Mouse (Mus musculus) midbrain, postnatal 0 days (tissue): ENCODE data around the gene Ak8. TPM values are rescaled to one million over a fixed set of nuclear protein-coding genes. Genes with fewer than 3 reads are reported as not detected.

Experiments
- ATAC-seq: fragments of 200-750 bp; cut with Nextera tagmentation; 2 replicates; pipeline ENCODE4 v1.8.0; 2017; ENCODE audit warnings: moderate number of reproducible peaks, mild to moderate bottlenecking, moderate TSS enrichment, moderate library complexity; ENCODE audit not compliant: low FRiP score
- DNase-seq: peaks from one replicate; pipeline ENCODE4 v3.0.0-alpha.2; 2015; ENCODE audit warnings: low spot score
- H3K27ac ChIP-seq: fragments of 300-500 bp; sonication (generic); 2 replicates; pipeline ENCODE4 v1.5.1; 2014; ENCODE audit warnings: low read depth, mild to moderate bottlenecking, low read length, mixed read lengths
- H3K27me3 ChIP-seq: fragments of 300-500 bp; sonication (generic); 2 replicates; pipeline ENCODE4 v1.6.1; 2014; ENCODE audit warnings: low read length, control low read depth, mixed read lengths; ENCODE audit not compliant: insufficient read depth
- H3K36me3 ChIP-seq: fragments of 300-500 bp; sonication (generic); 2 replicates; pipeline ENCODE4 v1.6.1; 2014; ENCODE audit warnings: low read length, control low read depth, mixed read lengths; ENCODE audit not compliant: insufficient read depth
- H3K4me1 ChIP-seq: fragments of 300-500 bp; sonication (generic); 2 replicates; pipeline ENCODE4 v1.6.1; 2014; ENCODE audit warnings: mild to moderate bottlenecking, control low read depth, antibody characterized with exemption, low read length, mixed read lengths; ENCODE audit not compliant: insufficient read depth
- H3K4me2 ChIP-seq: fragments of 300-500 bp; sonication (generic); 2 replicates; pipeline ENCODE4 v1.6.1; 2014; ENCODE audit warnings: low read depth, mild to moderate bottlenecking, low read length, mixed read lengths; ENCODE audit not compliant: poor library complexity, severe bottlenecking
- H3K4me3 ChIP-seq: fragments of 300-500 bp; sonication (generic); 2 replicates; pipeline ENCODE4 v1.5.1; 2014; ENCODE audit warnings: low read depth, mild to moderate bottlenecking, low read length, moderate library complexity
- H3K9ac ChIP-seq: fragments of 300-500 bp; sonication (generic); replicated peaks from 2 replicates; pipeline ENCODE4 v1.6.1; 2014; ENCODE audit warnings: mild to moderate bottlenecking, low read length, moderate library complexity, mixed read lengths; ENCODE audit not compliant: poor library complexity, severe bottlenecking
- H3K9me3 ChIP-seq: fragments of 300-500 bp; sonication (generic); 2 replicates; pipeline ENCODE4 v1.6.1; 2016; ENCODE audit warnings: low read length, control low read depth
- CTCF ChIP-seq: IDR thresholded peaks from 2 replicates; pipeline ENCODE4 v1.5.1; 2016; ENCODE audit warnings: antibody characterized with exemption, mild to moderate bottlenecking
- WGBS: fragments of 180-500 bp; shearing (Covaris S2); extraction: QIAGEN DNeasy Blood & Tissue Kit; methylation state at CpG from one replicate; pipeline ENCODE4 v1.1.7; 2014; 5-methylcytosine and 5-hydroxymethylcytosine counted together
- polyA plus RNA-seq: library from polyadenylated mRNA; unstranded; fragments of >200 nt; fragmentation: Nextera tagmentation; extraction: Ambion mirVana; gene quantifications from 2 replicates; pipeline ENCODE4 v1.2.1, GENCODE M21; 2015
- total RNA-seq: library from RNA; depleted of rRNA; stranded (reverse); fragments of >200 nt; gene quantifications from 2 replicates; pipeline ENCODE4 v1.2.3, GENCODE M21; 2014

Gene Ak8
- total and polyA plus RNA-seq, 2 experiments from 2014 or later, result 2.3 to 4.9 TPM

DNA sequence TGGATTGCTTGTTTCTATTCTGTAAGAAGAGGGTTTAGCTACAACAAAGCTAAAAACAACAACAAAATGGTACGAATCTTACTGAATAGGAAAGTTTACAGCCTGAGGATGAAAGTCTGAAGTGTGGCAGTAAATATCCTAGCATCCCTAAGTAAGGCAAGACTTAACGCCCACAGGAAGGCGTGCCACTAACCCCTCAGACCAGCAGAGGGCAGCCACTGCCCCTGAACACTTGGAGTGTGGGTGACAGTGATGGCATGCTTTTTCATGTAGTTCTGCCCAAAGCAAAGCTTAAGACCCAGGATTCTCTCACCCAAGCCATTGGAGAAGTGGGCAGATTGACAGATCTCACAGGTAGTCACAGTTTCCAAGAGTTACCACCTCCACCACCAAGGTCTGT, 11.5 kb upstream of the Ak8 start:
- no peak for ATAC-seq
- DNase-seq, result peak; percentile 67

DNA sequence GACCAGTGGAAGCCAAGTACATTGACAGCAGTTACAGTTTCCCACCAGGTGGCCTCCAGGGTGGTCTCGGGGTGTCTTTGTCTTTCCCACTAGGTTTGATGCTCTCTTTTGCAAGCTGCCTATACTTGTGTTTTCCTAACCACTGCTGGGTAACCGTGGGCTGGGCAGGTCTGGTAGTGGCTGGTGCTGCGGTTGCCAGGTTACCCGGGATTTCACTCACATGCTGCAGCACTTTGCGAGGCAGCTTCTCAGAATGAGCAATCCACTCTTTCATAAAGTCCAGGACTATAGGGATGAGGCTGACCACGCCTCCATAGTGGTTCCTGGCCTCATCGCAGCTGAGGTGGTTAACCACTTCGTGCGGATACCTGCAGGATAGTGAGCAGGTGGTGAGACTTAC, 7.3 kb upstream of the Ak8 start:
- no peaks in the 10 kb centered on the region for H3K9me3 ChIP-seq
- no peak overlapping the region for H3K27ac ChIP-seq
- DNase-seq (no peak), ATAC-seq (no peak)
- H3K27me3 ChIP-seq, result no peaks in the 10 kb centered on the region
- no peak for TF ChIP-seq CTCF
- H3K4me1 ChIP-seq, result no peaks in the 10 kb centered on the region
- peaks cover 15% of the 10 kb centered on the region for H3K36me3 ChIP-seq
- H3K4me2 ChIP-seq, result no peak overlapping the region
- H3K4me3 ChIP-seq, result no peak overlapping the region
- WGBS, result 66% methylated on average over 9 of the region's 9 CpGs
- no peak overlapping the region for H3K9ac ChIP-seq

More for the DNA sequence above, 11.5 kb upstream of the Ak8 start:
- no peaks in the 10 kb centered on the region for H3K4me1 ChIP-seq
- H3K9me3 ChIP-seq, result no peaks in the 10 kb centered on the region
- peaks cover 54% of the 10 kb centered on the region for H3K36me3 ChIP-seq
- 40% methylated on average over 3 of the region's 3 CpGs for WGBS
- H3K27ac ChIP-seq, result no peak overlapping the region
- H3K27me3 ChIP-seq, result no peaks in the 10 kb centered on the region
- H3K4me2 ChIP-seq, result no peak overlapping the region
- H3K9ac ChIP-seq, result no peak overlapping the region
- H3K4me3 ChIP-seq, result no peak overlapping the region
- TF ChIP-seq CTCF, result peak; percentile 88

DNA sequence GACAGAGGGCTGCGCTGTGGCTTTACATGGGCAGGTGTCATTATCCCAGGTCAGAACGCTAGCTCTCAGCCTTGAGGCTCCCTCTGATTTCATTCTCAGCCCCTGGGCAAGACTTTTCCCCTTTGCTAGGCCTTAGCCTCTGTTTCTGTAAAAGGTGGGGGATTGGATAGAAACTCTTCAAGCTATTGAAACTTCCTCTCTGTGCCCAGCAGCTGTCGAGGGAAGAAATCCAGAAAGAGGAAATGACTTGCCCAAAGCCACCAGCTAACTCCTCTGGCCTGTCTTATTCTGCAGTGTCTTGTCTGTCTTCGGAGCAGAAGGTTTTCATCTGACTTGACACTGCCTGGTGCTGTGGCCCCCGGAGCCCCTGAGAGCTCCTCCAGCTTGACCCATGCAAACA, 1.4 kb upstream of the Ak8 start:
- no peak for ATAC-seq
- no peaks in the 10 kb centered on the region for H3K9me3 ChIP-seq
- H3K4me2 ChIP-seq, result no peak overlapping the region
- no peaks in the 10 kb centered on the region for H3K36me3 ChIP-seq
- no peak overlapping the region for H3K27ac ChIP-seq
- peaks cover 6% of the 10 kb centered on the region; the same call in 1 of the 2 replicates for H3K4me1 ChIP-seq
- no peak for TF ChIP-seq CTCF
- DNase-seq, result no peak
- WGBS, result 56% methylated on average over 5 of the region's 5 CpGs
- H3K9ac ChIP-seq, result no peak overlapping the region
- H3K27me3 ChIP-seq, result no peaks in the 10 kb centered on the region
- no peak overlapping the region for H3K4me3 ChIP-seq

DNA sequence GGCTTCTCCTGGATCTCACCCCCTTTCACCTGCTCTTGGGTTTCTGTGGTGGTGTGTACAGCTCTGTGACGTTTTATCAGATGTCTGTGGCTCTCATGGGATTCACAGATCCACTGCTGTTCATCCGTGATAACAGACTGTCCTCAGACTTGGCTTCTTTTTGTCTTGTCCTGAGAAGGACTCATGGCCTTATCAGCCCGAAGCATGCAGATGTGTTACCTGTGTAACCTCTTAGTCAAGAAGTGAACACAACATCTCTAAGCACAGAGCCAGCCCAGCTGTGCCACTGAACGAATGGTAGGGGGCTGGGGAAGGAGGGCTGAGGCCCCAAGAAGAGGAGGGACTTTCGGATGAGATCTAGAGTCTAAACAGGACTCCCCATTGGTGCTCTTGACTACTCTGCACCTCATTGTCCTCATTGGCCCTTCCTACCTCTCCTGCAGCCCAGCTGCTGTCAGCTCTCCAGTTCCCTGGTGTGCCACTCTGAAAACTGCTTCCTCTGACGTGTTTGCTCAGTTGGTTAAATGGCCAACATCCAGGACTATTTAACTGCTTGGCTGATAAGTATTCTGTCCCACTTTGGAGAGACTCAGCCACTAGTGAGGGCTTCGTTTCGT, 1.8 kb downstream of the Ak8 start:
- Histone ChIP-seq H3K36me3 (no peaks in the 10 kb centered on the region), H3K4me1 (peaks cover 6% of the 10 kb centered on the region; the same call in 1 of the 2 replicates), H3K4me2 (no peak overlapping the region), H3K27ac (no peak overlapping the region), H3K4me3 (no peak overlapping the region), H3K27me3 (no peaks in the 10 kb centered on the region), H3K9me3 (no peaks in the 10 kb centered on the region), H3K9ac (no peak overlapping the region)
- WGBS, result 73% methylated on average over 8 of the region's 8 CpGs
- TF ChIP-seq CTCF, result no peak
- no peak for DNase-seq
- no peak for ATAC-seq

DNA sequence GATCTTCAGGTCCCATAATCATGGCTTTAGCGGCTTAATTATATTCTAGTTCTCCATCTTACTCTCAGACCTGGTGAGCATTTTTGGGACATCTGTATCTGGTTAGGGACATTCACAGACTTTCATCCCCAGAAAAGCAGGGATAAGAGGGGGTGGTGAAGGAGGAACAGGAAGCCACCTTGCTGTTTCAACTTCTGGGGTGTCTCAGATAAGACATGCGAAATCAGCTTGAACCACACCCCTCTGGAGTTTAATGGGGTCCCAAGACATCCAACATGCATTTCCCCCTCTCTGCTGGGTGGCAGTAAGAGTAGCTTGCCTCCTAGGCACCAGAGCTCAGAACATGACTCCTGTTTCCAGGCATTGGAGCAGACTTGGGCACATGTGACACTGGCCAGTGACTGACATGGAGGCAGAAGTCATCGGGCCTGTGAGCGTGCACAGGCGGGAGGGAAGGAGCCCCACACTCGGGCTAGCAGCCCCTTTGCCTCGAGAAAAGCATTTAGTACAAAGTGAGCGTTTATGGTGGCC, 6.2 kb downstream of the Ak8 start:
- H3K27me3 ChIP-seq, result no peaks in the 10 kb centered on the region
- no peak overlapping the region for H3K4me3 ChIP-seq
- no peaks in the 10 kb centered on the region for H3K4me1 ChIP-seq
- TF ChIP-seq CTCF, result no peak
- WGBS, result 51% methylated on average over 8 of the region's 8 CpGs
- no peak overlapping the region for H3K9ac ChIP-seq
- H3K27ac ChIP-seq, result no peak overlapping the region
- no peak for DNase-seq
- no peaks in the 10 kb centered on the region for H3K9me3 ChIP-seq
- H3K36me3 ChIP-seq, result no peaks in the 10 kb centered on the region
- no peak for ATAC-seq
- H3K4me2 ChIP-seq, result no peak overlapping the region

DNA sequence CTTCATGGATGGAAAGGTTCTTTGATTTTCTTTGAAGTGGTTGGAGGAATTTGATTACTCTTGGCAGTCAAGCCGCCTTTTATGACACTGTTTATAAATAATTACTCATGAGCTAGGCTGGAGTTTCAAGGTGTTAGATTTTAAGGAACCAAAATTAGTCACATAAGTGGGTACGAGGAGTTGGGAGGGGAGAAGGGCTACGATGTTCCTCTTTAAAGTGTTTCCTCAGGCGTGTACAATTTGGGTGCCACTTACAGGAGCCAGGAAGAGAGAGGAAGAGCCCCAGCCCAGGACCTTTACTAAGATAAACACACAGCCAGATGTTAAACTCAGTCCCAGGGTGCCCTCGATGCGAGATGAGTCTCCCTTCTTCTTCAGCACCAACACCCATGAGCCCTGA, 6.8 kb downstream of the Ak8 start:
- no peak for TF ChIP-seq CTCF
- H3K4me2 ChIP-seq, result no peak overlapping the region
- no peaks in the 10 kb centered on the region for H3K36me3 ChIP-seq
- no peaks in the 10 kb centered on the region for H3K4me1 ChIP-seq
- H3K4me3 ChIP-seq, result no peak overlapping the region
- DNase-seq, result no peak
- no peak for ATAC-seq
- 51% methylated on average over 6 of the region's 6 CpGs for WGBS
- no peaks in the 10 kb centered on the region for H3K27me3 ChIP-seq
- no peak overlapping the region for H3K27ac ChIP-seq
- no peak overlapping the region for H3K9ac ChIP-seq
- H3K9me3 ChIP-seq, result no peaks in the 10 kb centered on the region
